ENCODE assay signal across 21 mouse cellular contexts in the genomic region with DNA sequence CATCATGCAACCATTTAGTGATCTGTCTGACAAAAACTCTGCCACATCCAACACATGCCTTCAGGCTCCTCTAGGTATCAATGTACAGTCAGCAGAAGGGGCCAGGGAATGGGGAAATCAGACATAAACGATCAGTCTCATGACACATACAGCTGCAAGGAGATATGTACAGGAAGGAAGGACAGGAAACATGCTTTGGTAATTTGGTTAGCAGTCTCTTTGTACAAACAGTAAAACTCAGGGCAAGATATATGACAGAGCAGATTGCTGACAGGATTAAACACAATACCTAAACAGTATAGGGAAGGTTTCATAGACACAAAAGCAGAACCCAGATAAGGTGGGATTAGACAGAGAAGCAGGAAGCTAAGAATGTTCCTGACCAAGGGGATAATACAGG.
DNase-seq lines count a peak whose midpoint lies in the region; ATAC-seq lines count a peak whose summit lies in the region.
"Had no signal": no experiment of that assay in that cellular context is flagged by ENCODE, and none has a peak within 500 bp of the region (broad histone marks: within the 10 kb centered on the region; RNA-seq: fewer than 3 reads in every experiment).

No protein-coding gene starts in this region.

- ATAC-seq in megakaryocyte, adult 5-6 weeks (ENCODE audit: poor library complexity, severe bottlenecking): peak; percentile 18; the same call in 1 of the 2 replicates
- ATAC-seq: forebrain, embryonic 13.5 days; liver, embryonic 12.5 days; liver, postnatal 0 days; midbrain, embryonic 16.5 days had no signal

- DNase-seq in heart, adult 11 months: peak; percentile 27
- no peak for DNase-seq in heart, postnatal 4 days
- DNase-seq in 416B (ENCODE audit: low read depth): peak; percentile 36
- peak; percentile 22 for DNase-seq in c-Kit-positive CD71-negative TER-119-negative erythroid progenitor cells, embryonic 14.5 days (ENCODE audit: low read depth)
- no peak for DNase-seq in thymus, adult 18-20 months
- no peak for DNase-seq in adrenal gland, adult (ENCODE audit: inconsistent age in 2 of 2, low spot score in 1 of 2)
- no peak for DNase-seq in right cerebral cortex, postnatal 4 days
- DNase-seq: adrenal gland, postnatal 10 days; cerebellum, adult 11-12 months; cerebellum, adult 9-11 months; gastrocnemius, postnatal 36 days; kidney, adult 18-20 months; kidney, postnatal 25 days; liver, postnatal 0 days; lung, postnatal 10 days; right cerebral cortex, adult 18-20 months; thymus, postnatal 14 days had no signal

Comparison
In these comparisons a context has a peak if more than half of its experiments do, and no peak if none do; other contexts are left out.
1. DNase-seq: peak in heart, adult 11 months (single experiment), 416B (single experiment) and c-Kit-positive CD71-negative TER-119-negative erythroid progenitor cells, embryonic 14.5 days (single experiment); none in heart, postnatal 4 days (single experiment), thymus, adult 18-20 months (0 of 2), adrenal gland, adult (0 of 2) and right cerebral cortex, postnatal 4 days (single experiment).